ENCODE assay signal across 8 mouse cellular contexts in the genomic region with DNA sequence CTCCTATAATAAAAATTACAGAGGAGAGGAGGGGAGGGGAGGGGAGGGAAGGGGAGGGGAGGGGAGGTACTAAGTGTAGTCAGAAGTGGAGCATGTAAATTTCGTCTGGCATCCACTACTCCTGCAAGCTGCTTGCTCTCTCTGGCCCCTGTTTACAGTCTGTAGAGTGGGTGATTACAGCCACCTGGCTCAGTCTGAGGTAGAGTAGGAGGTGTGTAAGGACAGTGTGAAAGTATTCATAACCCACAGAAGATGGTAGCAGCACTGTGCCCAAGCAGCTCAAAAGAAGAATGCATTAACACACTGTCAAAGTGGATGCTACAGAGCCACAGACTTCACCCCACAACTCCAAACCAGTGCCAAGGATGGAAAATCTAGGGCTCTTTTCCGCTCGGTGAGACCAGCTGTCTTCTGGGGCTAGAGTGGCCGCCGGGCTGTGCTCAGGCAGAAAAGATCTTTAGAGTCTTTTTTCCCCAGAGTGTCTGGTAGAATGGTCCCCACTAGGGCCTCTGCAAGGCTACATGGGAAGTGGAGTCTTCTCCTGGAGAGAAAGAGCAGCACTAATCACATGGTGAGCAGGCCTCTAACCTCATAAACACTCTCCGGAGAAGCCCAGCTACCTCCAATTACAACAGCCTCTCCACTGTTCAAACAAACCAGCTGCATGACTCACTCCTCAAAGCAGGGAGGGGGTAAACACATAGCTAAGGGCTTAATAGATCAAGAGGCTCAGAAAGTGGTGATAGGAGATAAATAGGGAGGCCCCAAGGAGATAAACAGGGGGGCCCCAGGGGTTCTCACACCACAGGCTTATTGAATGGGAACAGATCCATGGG. TPM values are rescaled to one million over a fixed set of nuclear protein-coding genes. Genes with fewer than 3 reads are reported as not detected.
DNase-seq lines count a peak whose midpoint lies in the region; ATAC-seq lines count a peak whose summit lies in the region.
"Had no signal": no experiment of that assay in that cellular context is flagged by ENCODE, and none has a peak within 500 bp of the region (broad histone marks: within the 10 kb centered on the region; RNA-seq: fewer than 3 reads in every experiment).

No protein-coding gene starts in this region.

- peak; percentile 24 for DNase-seq in ovary, adult 18-20 months (ENCODE audit: low spot score)
- no peak for DNase-seq in ovary, postnatal 14 days (ENCODE audit: low spot score)
- DNase-seq in embryo, embryonic 11 days: peak; percentile 42
- DNase-seq in layer of hippocampus, postnatal 25 days (ENCODE audit: extremely low spot score in 1 of 2, low spot score in 1 of 2): no peak
- no peak for DNase-seq in gastrocnemius, postnatal 36 days

- H3K4me3 ChIP-seq in limb, embryonic 12.5 days (replicated peaks): no peak overlapping the region
- no peak overlapping the region for H3K4me3 ChIP-seq in midbrain, embryonic 13.5 days (replicated peaks)

- H3K36me3 ChIP-seq in limb, embryonic 12.5 days: no peaks in the 10 kb centered on the region
- no peaks in the 10 kb centered on the region for H3K36me3 ChIP-seq in midbrain, embryonic 13.5 days

- WGBS in limb, embryonic 12.5 days: 29% methylated on average over 6 of the region's 6 CpGs
- WGBS in midbrain, embryonic 13.5 days: 26% methylated on average over 6 of the region's 6 CpGs

- no peaks in the 10 kb centered on the region; the same call in 1 of the 2 replicates for H3K27me3 ChIP-seq in limb, embryonic 12.5 days
- H3K27me3 ChIP-seq in midbrain, embryonic 13.5 days: no peaks in the 10 kb centered on the region

- peak overlapping the region; percentile 82 for H3K27ac ChIP-seq in limb, embryonic 12.5 days
- H3K27ac ChIP-seq in midbrain, embryonic 13.5 days: 0 out of 2 replicates have a peak overlapping the region, but pooled peaks have one; percentile 4

- ATAC-seq in limb, embryonic 12.5 days (ENCODE audit: insufficient number of reproducible peaks, insufficient read depth, low FRiP score, low TSS enrichment, low read depth): peak; percentile 76
- ATAC-seq in midbrain, embryonic 13.5 days: peak; percentile 62; the same call in 1 of the 2 replicates

- H3K9ac ChIP-seq in limb, embryonic 12.5 days (replicated peaks): no peak overlapping the region; the same call in 1 of the 2 replicates
- no peak overlapping the region for H3K9ac ChIP-seq in midbrain, embryonic 13.5 days (replicated peaks)

- intact Hi-C loops in gastrocnemius, postnatal 36 days (cut with DNase I): no loop called here

- no peaks in the 10 kb centered on the region for H3K9me3 ChIP-seq in limb, embryonic 12.5 days
- H3K9me3 ChIP-seq in midbrain, embryonic 13.5 days: no peaks in the 10 kb centered on the region

- 0 out of 2 replicates have a peak overlapping the region, but pooled peaks have one; percentile 26 for H3K4me2 ChIP-seq in limb, embryonic 12.5 days
- H3K4me2 ChIP-seq in midbrain, embryonic 13.5 days (replicated peaks): no peak overlapping the region

- peaks cover 20% of the 10 kb centered on the region for H3K4me1 ChIP-seq in limb, embryonic 12.5 days (replicated peaks)
- peaks cover 7% of the 10 kb centered on the region for H3K4me1 ChIP-seq in midbrain, embryonic 13.5 days (replicated peaks)

RNA-seq across cellular contexts. Expression of a gene that starts 6.1 kb away (rescaled TPM):
- not detected in 2 replicates for polyA plus RNA-seq in limb, embryonic 12.5 days (2016; fragmentation: Nextera tagmentation; extraction: Ambion mirVana)
- polyA plus RNA-seq in midbrain, embryonic 13.5 days (2015; fragmentation: Nextera tagmentation; extraction: Ambion mirVana): not detected in 2 replicates
- not detected for total RNA-seq in layer of hippocampus, postnatal 25 days (2021)
- not detected for total RNA-seq in gastrocnemius, postnatal 36 days (2021)
- polyA plus RNA-seq: neural tube, embryonic 14.5 days had no signal

RNA-seq across cellular contexts. Expression of a gene that starts 9.7 kb away (rescaled TPM):
- polyA plus RNA-seq in limb, embryonic 12.5 days (2016; fragmentation: Nextera tagmentation; extraction: Ambion mirVana): 4.3 and 5.1 TPM in 2 replicates
- 3.6 and 3.7 TPM in 2 replicates for polyA plus RNA-seq in midbrain, embryonic 13.5 days (2015; fragmentation: Nextera tagmentation; extraction: Ambion mirVana)
- 1 to 10 TPM; 2.0 to 2.2 TPM for total RNA-seq in layer of hippocampus, postnatal 25 days (2021)
- total RNA-seq in gastrocnemius, postnatal 36 days (2021): under 1 TPM; 0.74 to 0.84 TPM

RNA-seq across cellular contexts. Expression of a gene that starts 44.4 kb away (rescaled TPM):
- 0.18 and 0.20 TPM in 2 replicates for polyA plus RNA-seq in limb, embryonic 12.5 days (2016; fragmentation: Nextera tagmentation; extraction: Ambion mirVana)
- polyA plus RNA-seq in midbrain, embryonic 13.5 days (2015; fragmentation: Nextera tagmentation; extraction: Ambion mirVana): not detected in 2 replicates
- total RNA-seq in layer of hippocampus, postnatal 25 days (2021): 1 to 10 TPM in 1 of 2 experiments, not detected in 1; 1.0 TPM
- total RNA-seq in gastrocnemius, postnatal 36 days (2021): 1 to 10 TPM in 1 of 2 experiments, under 1 TPM in 1; 0.44 to 1.8 TPM

Comparison
In these comparisons a context has a peak if more than half of its experiments do, and no peak if none do; other contexts are left out.
1. DNase-seq: peak in ovary, adult 18-20 months (single experiment) and embryo, embryonic 11 days (single experiment); none in ovary, postnatal 14 days (single experiment), layer of hippocampus, postnatal 25 days (0 of 2) and gastrocnemius, postnatal 36 days (0 of 2).